Comparison of ENCODE assay signal across 35 mouse cellular contexts in the genomic region with DNA sequence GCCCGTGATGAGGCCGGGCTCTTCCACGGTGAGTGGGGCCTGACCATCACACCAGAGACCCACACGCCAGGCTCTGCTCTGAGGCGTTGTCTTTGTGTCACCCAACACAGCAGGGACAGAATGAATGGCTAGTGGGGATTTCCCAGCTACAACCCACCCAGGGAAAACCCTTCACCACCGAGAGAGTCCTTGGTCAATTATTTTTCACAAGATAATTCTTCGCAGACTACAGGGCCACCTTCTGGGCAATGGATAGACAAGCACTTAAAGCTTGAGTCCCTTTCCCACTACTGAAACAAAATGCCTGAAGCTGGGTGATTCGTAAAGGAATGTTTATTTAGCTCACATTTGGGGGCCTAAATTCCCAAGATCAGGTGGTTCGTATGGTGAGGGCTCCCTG. TPM values are rescaled to one million over a fixed set of nuclear protein-coding genes. Genes with fewer than 3 reads are reported as not detected.
"Had no signal": no experiment of that assay in that cellular context is flagged by ENCODE, and none has a peak within 500 bp of the region (broad histone marks: within the 10 kb centered on the region; RNA-seq: fewer than 3 reads in every experiment).

No protein-coding gene starts in this region.

- H3K36me3 ChIP-seq: heart, embryonic 10.5 days; heart, embryonic 12.5 days; hindbrain, embryonic 13.5 days; hindbrain, embryonic 15.5 days; kidney, embryonic 15.5 days; limb, embryonic 10.5 days; limb, embryonic 12.5 days had no signal

- ATAC-seq: hindbrain, postnatal 0 days had no signal

- H3K9me3 ChIP-seq: heart, embryonic 10.5 days; heart, embryonic 12.5 days; hindbrain, embryonic 13.5 days; hindbrain, embryonic 15.5 days; kidney, embryonic 15.5 days; limb, embryonic 10.5 days; limb, embryonic 12.5 days; liver, embryonic 13.5 days had no signal

- H3K4me3 ChIP-seq: gastrocnemius, adult 2 months; heart, embryonic 10.5 days; heart, embryonic 12.5 days; hindbrain, embryonic 13.5 days; hindbrain, embryonic 15.5 days; kidney, embryonic 15.5 days; limb, embryonic 10.5 days; limb, embryonic 12.5 days; liver, embryonic 13.5 days had no signal

- H3K4me1 ChIP-seq: hindbrain, embryonic 13.5 days; hindbrain, embryonic 15.5 days; kidney, embryonic 15.5 days had no signal

- H3K4me2 ChIP-seq: heart, embryonic 12.5 days; hindbrain, embryonic 13.5 days; hindbrain, embryonic 15.5 days; kidney, embryonic 15.5 days; limb, embryonic 12.5 days; liver, embryonic 11.5 days; liver, embryonic 13.5 days had no signal

- H3K27ac ChIP-seq: gastrocnemius, adult 2 months; heart, embryonic 10.5 days; hindbrain, embryonic 13.5 days; hindbrain, embryonic 15.5 days; hindbrain, postnatal 0 days; kidney, embryonic 15.5 days; kidney, postnatal 0 days; limb, embryonic 10.5 days; limb, embryonic 12.5 days; liver, embryonic 13.5 days had no signal

- H3K9ac ChIP-seq: heart, embryonic 12.5 days; hindbrain, embryonic 13.5 days; hindbrain, embryonic 15.5 days; kidney, embryonic 15.5 days; limb, embryonic 12.5 days; liver, embryonic 13.5 days had no signal

- DNase-seq: gastrocnemius, adult 2 months; gastrocnemius, postnatal 10 days; gastrocnemius, postnatal 25 days; heart, adult 18-20 months; heart, postnatal 10 days; kidney, adult 11 months; kidney, adult 2 months; kidney, adult 9 months; kidney, postnatal 14 days; kidney, postnatal 36 days; layer of hippocampus, adult 9-11 months; layer of hippocampus, postnatal 36 days; liver; liver, embryonic 13.5 days had no signal

- H3K27me3 ChIP-seq: hindbrain, embryonic 13.5 days; hindbrain, embryonic 15.5 days; kidney, embryonic 15.5 days; liver, embryonic 13.5 days had no signal

RNA-seq across cellular contexts. Expression of gene Btnl10, which starts 4.7 kb away (rescaled TPM):
- total RNA-seq: gastrocnemius, adult 2 months; gastrocnemius, postnatal 25 days; granulocyte monocyte progenitor cell, adult 5-6 weeks; heart, adult 18-20 months; heart, postnatal 25 days; hindbrain, postnatal 0 days; layer of hippocampus, adult 18-20 months; left cerebral cortex, adult 18-20 months; left cerebral cortex, adult 8-10 months; left cerebral cortex, postnatal 14 days; left cerebral cortex, postnatal 36 days had no signal
- polyA plus RNA-seq: heart, embryonic 10.5 days; heart, embryonic 14.5 days; heart, embryonic 16.5 days; hindbrain, embryonic 11.5 days; hindbrain, embryonic 13.5 days; hindbrain, embryonic 15.5 days; large intestine, adult 2 months had no signal

RNA-seq across cellular contexts. Expression of gene Hist3h2ba, which starts 26.3 kb away (rescaled TPM):
- total RNA-seq: gastrocnemius, adult 2 months had no signal
